Mouse (Mus musculus) adipose tissue, adult 10 weeks (tissue): ENCODE measurements around the gene Shh. TPM values are rescaled to one million over a fixed set of nuclear protein-coding genes. Genes with fewer than 3 reads are reported as not detected.

ENCODE experiments used
- polyA plus RNA-seq: library from polyadenylated mRNA; stranded (reverse); fragments of 350-450 nt; fragmentation: Illumina TruSeq; extraction: RNeasy Lipid Tissue Mini Kit (QIAGEN cat#74804); gene quantifications from one replicate; pipeline ENCODE4 v1.2.3, GENCODE M21; 2014; ENCODE audit warnings: low read depth, low replicate concordance

Gene Shh
- polyA plus RNA-seq = 8.1 TPM

DNA sequence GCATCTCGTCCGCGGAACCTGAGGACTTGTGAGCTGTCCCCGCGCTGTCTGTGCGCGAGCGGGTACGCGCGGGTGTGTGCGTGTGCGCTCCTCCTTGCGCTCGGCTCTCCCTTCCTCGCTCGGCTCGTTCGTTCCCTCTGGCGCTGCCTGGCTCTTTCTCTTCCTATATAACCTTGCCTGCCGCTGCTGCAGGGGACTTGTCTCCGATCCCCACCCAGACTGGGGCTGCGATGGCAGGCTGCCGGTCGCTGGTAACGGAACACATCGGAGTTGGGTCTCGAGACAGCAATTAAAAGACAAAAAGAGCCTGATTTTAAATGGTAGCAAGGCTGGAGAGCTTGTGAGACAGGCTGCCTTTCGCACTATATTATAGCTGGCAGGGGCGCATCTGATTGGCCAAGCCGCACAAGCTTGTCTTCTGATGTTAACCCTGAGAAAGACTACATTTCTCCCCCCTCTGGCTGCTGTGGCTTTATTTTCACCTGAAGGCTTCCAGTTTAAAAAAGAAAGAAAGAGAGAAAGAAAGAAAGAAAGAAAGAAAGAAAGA lies at the start of gene Shh:
Gene Shh (minus strand): TSS at position 497 of the 547 bp plus-strand sequence.

Other genes with a start within 250 kb of the Shh start
- gene Cnpy1, start 221.4 kb downstream of the Shh start, polyA plus RNA-seq = 0.45 TPM
- 23.6 TPM for gene Rbm33, start 150.1 kb downstream of the Shh start, polyA plus RNA-seq